Mouse (Mus musculus) layer of hippocampus, adult 11-12 months (tissue): ENCODE measurements around the gene Itpr2.

Experiments used
- DNase-seq: peaks from one replicate; pipeline ENCODE4 v3.0.0; 2022; ENCODE audit warnings: low spot score

Gene Itpr2

GRCm38 (mm10) chr6:146110832-146111741, 390.9 kb downstream of the Itpr2 start:
- peak; percentile 72 for DNase-seq

GRCm38 (mm10) chr6:146110425-146110824, 391.6 kb downstream of the Itpr2 start:
- DNase-seq, result no peak

DNA sequence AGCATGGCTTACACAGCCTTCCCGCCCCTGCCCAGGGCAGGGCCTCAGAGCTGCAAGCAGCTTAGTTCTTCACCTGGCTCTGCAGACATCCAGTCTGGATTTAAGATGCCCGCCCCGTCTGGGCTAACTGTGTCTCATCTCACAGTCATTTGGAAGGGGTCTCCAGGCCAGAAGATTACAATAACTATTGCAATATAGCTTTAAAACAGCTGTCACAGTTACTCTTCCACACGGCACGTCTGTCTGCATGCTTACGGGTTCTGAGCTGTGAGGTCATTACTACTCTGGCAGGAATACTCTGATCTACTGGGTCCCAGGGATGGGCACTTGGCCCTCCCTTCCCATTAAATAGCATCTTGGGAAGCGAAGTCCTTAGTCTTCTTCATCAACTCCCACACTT, 393.3 kb downstream of the Itpr2 start:
- no peak for DNase-seq

- DNase-seq, result no peak
Measured at GRCm38 (mm10) chr6:146107117-146107832, 394.7 kb downstream of the Itpr2 start.

DNA sequence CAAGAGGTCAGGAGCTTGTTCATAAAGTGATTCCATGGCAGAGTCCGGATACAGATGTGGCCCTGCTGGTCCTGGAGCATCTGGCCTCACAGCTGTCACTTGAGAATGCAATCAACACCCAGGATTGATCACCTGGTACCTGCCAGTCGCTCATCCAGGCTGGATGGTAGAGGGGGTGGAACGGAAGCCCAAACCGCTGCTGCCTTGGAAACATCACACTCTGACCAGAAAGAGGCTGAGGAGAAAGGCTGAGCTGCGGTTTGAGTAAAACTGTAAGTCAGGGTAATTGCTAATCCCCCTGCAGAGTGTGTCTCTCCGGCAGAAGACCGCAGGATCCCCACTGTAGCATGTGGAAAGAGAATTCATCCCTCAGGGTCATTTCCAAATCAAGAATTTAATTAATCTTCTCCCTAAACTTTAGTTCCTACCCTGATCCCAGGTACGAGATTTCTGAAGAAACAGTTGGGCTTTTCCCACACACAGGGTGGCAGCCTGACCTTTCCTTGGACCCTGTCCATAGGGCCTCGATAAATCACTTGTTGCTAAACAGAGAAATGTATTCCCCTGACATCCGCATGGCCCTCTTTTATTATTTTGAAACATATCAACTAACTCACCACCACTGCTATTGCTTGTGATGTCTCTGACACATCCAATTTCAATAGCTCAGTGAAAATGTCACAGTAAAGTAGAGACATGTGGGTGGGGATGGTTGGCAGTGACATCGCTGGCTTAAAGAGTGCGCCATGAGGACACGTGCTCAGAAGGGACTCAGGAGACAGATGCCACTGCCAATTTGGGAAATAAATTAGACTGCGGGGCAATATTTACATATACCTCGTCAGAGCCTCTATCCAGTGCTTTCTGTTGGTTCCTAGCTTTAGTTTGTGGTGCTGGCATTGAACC, 418.7 kb downstream of the Itpr2 start:
- DNase-seq, result no peak

GRCm38 (mm10) chr6:146082476-146082875, 419.5 kb downstream of the Itpr2 start:
- DNase-seq, result no peak

- no peak for DNase-seq
Measured at GRCm38 (mm10) chr6:146081578-146081977, 420.4 kb downstream of the Itpr2 start.

- no peak for DNase-seq
Measured at GRCm38 (mm10) chr6:146080546-146081512, 421.2 kb downstream of the Itpr2 start.

- no peak for DNase-seq
Measured at GRCm38 (mm10) chr6:146079734-146080443, 422.1 kb downstream of the Itpr2 start.

- DNase-seq, result peak; percentile 82
Measured at GRCm38 (mm10) chr6:146079261-146079660, 422.8 kb downstream of the Itpr2 start.

DNA sequence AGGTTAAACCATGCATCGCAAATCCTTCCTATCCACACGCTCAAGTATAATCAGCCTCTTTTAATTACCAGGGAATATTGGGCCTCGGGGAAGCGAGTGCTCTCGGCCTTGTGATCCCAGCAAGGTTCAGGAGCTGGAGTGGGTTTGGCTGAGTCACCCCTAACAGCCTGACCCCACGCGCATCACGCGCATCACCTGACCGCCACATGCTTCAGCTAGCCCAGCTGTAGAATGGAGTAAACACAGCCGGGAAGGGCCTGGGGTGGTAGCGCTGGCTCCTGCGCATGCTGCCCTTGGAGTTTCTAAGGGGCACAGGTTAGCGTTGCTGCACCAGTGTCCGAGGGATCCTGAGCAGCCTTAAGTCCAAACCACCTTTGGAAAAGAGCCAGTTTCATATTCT, 423.9 kb downstream of the Itpr2 start:
- no peak for DNase-seq

DNA sequence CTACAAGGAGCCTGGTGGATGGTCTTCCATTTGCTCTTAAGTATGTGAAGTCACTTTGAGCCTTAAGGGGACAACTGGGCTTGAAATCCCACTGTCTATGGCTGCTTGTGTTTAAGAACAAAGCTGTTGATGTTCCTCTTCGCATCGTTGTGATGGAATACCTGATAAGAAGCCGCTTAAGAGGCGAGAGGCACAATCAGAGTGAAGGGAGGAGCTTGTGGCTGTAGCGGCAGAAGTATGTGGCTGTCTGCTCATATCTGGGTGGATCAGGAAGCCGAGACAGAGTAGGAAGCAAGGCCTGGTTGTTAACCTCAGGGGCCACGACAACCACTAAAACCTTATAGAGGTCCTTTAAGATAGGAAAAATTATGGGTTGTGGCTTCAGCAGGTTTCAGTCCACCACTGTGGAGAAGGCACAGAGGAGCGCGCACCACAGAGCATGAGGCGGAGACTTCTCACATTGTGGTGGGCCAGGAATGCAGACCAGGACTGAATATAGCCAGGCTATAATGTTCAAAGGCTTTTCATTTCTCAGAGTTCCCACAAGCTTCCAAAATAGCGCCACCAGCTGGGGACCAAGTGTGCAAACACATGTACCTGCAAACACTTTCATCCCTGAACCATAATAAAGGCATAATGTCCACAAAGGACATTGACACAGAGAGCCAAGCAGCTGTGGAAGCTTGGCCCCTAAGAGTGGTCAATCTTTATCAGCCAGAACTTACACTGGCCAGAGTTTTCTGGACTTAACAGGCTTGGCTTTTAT, 424.7 kb downstream of the Itpr2 start:
- DNase-seq, result no peak

- DNase-seq, result no peak
Measured at GRCm38 (mm10) chr6:146072842-146073241, 429.2 kb downstream of the Itpr2 start.

DNA sequence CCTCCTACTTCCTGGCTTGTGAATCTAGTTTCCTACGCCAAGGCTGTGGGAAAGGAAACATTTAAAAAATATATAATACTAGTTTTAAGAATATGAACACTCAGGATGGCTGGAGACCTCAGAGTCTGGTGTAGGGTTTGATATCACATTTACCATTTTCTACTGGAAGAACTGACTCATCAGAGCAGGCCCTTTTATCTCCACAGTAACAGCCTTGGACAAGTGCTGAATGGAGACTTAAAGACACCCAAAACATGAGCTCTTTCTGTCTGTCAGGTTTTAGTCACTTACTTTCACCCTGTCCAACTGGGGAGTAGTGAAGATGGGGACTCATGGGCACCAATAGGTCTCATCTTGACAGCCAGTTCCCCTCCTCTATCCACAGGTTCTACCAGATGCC, 430.1 kb downstream of the Itpr2 start:
- no peak for DNase-seq
